Mouse (Mus musculus) frontal cortex, adult 2 months (tissue): ENCODE measurements at regions not wholly inside any gene's neighbourhood (a gene's known extent, or its start where the extent isn't known, plus 50 kb on each side); places are given as distances from the start of the nearest gene placed in this dataset.
A peak's percentile ranks its signal among the peaks of the same experiment; 100 is the strongest.

ENCODE experiments used
- DNase-seq, 2 experiments: peaks; one replicate each; pipeline ENCODE4 v3.0.0; 2022; ENCODE audit warnings: low spot score in 1 of 2; ENCODE audit errors: extremely low spot score in 1 of 2

GRCm38 (mm10) chr16:87295727-87296126 is 58.3 kb upstream of the N6amt1 start:
- DNase-seq = no peak

- peak in 1 of 2 experiments; percentile 9 for DNase-seq
Measured at GRCm38 (mm10) chr16:87292826-87293225, 61.2 kb upstream of the N6amt1 start.

- no peak for DNase-seq
Measured at GRCm38 (mm10) chr16:87291716-87292115, 62.3 kb upstream of the N6amt1 start.

- DNase-seq = no peak
Measured at GRCm38 (mm10) chr16:87285639-87286038, 68.3 kb upstream of the N6amt1 start.

GRCm38 (mm10) chr16:87284835-87285510 is 69.0 kb upstream of the N6amt1 start:
- no peak for DNase-seq

GRCm38 (mm10) chr16:87278518-87278917 is 75.5 kb upstream of the N6amt1 start:
- DNase-seq = no peak

- no peak for DNase-seq
Measured at GRCm38 (mm10) chr16:87272363-87272762, 81.6 kb upstream of the N6amt1 start.

GRCm38 (mm10) chr16:87267954-87268804 is 85.8 kb upstream of the N6amt1 start:
- DNase-seq = no peak

GRCm38 (mm10) chr16:87267517-87267916 is 86.5 kb upstream of the N6amt1 start:
- DNase-seq = no peak

- no peak for DNase-seq
Measured at GRCm38 (mm10) chr16:87263571-87263970, 90.4 kb upstream of the N6amt1 start.

- DNase-seq = no peak
Measured at GRCm38 (mm10) chr16:87263041-87263440, 90.9 kb upstream of the N6amt1 start.

- DNase-seq = no peak
Measured at GRCm38 (mm10) chr16:87262497-87262896, 91.5 kb upstream of the N6amt1 start.

- DNase-seq = no peak
Measured at GRCm38 (mm10) chr16:87261527-87261926, 92.5 kb upstream of the N6amt1 start.

- no peak for DNase-seq
Measured at GRCm38 (mm10) chr16:87254736-87255135, 99.2 kb upstream of the N6amt1 start.

- no peak for DNase-seq
Measured at GRCm38 (mm10) chr16:87250531-87250930, 103.5 kb upstream of the N6amt1 start.

- DNase-seq = peak in 1 of 2 experiments; percentile 49
Measured at GRCm38 (mm10) chr16:87249903-87250302, 104.1 kb upstream of the N6amt1 start.

GRCm38 (mm10) chr16:87248501-87249030 is 105.4 kb upstream of the N6amt1 start:
- peak in 1 of 2 experiments; percentile 58 for DNase-seq

GRCm38 (mm10) chr16:87245933-87246791 is 107.8 kb upstream of the N6amt1 start:
- DNase-seq = peak in 1 of 2 experiments; percentile 47

GRCm38 (mm10) chr16:87245441-87245840 is 108.5 kb upstream of the N6amt1 start:
- DNase-seq = no peak

GRCm38 (mm10) chr16:87242027-87242426 is 112.0 kb upstream of the N6amt1 start:
- no peak for DNase-seq

GRCm38 (mm10) chr16:87239105-87239504 is 114.9 kb upstream of the N6amt1 start:
- DNase-seq = no peak
